Mouse (Mus musculus) brain, embryonic 14.5 days (tissue): Measurements from ENCODE around the gene Jup. TPM values are rescaled to one million over a fixed set of nuclear protein-coding genes. Genes with fewer than 3 reads are reported as not detected.
A peak's percentile ranks its signal among the peaks of the same experiment; 100 is the strongest.
"Not testable (repeated sequence)": the region's sequence is repeated elsewhere in the genome, so short reads cannot be mapped to it uniquely, and the experiment has no call there.

Experiments
- DNase-seq: peaks from one replicate; pipeline ENCODE4 v3.0.0-alpha.2; 2011; ENCODE audit warnings: low read depth
- CTCF ChIP-seq: fragments of 200-500 bp; IDR thresholded peaks from 2 replicates; pipeline ENCODE4 v1.5.1; 2012; ENCODE audit warnings: inconsistent platforms, mild to moderate bottlenecking, moderate library complexity, borderline replicate concordance; ENCODE audit not compliant: insufficient read depth, insufficient read length; ENCODE audit errors: extremely low read depth
- POLR2A ChIP-seq: fragments of 200-500 bp; IDR thresholded peaks from 2 replicates; pipeline ENCODE4 v1.6.1; 2012; ENCODE audit warnings: mild to moderate bottlenecking, inconsistent platforms, borderline replicate concordance; ENCODE audit not compliant: poor library complexity, insufficient read depth, insufficient read length, severe bottlenecking; ENCODE audit errors: extremely low read depth
- polyA plus RNA-seq: library from polyadenylated mRNA; depleted of rRNA; stranded (reverse); fragments of >200 nt; gene quantifications from 2 replicates; pipeline ENCODE4 v1.2.3, GENCODE M21; 2012

Jup gene
- polyA plus RNA-seq, 1 experiment, result 94.2 TPM

DNA sequence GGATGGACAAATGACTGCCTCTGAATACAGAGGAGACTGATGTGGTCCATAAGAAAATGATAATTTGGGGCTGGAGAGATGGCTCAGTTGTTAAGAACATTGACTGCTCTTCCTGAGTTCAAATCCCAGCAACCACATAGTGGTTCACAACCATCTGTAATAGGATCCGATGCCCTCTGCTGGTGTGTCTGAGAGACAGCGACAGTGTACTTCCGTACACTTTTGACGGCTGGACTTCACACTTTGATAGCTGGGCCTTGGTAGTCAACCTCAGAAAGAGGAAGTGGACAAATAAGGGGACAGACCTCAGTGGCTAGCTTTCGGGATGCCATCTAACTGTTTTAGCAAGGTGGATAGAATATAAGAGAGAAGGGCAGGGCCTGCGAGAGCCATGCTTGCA lies 37.4 kb downstream of the Jup start:
- no peak for DNase-seq
- TF ChIP-seq CTCF (no peak), POLR2A (no peak)

DNA sequence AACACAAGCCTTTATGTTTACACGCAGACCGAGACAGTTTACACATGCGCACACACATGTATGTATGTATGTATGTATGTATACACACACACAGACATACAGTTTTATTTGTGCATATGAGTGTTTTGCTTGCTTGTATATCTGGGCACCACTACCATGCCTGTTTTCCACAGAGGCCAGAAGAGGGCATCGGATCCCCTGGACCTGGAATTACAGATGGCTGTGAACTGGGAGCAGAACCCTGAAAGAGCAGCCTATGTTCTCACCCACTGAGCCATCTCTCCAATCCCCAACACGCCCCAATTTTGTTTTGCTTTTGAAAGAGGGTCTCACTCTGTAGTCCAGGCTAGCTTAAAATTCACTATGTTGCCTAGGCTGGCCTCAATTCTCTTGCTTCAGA lies 40.2 kb downstream of the Jup start:
- no peak for DNase-seq
- no peak for TF ChIP-seq POLR2A
- TF ChIP-seq CTCF, result peak; percentile 7; the same call in 1 of the 2 replicates

DNA sequence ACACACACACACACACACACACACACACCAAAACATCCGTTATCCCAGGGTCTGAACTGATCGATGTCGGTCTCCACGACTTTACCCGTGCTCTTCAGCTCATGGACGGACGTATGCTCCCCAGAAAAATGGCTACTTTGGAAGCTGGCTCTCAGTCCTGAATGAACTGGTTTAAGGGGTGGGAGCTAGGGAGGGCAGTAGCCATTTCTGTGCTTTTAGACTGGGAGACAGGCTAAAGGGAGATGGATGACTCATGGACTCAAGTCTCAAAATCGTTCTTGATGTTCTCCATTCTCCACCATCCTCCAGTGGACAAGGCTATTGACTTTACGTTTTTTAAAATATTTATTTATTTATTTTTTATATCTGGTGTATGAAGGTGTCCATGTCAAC lies 40.7 kb downstream of the Jup start:
- DNase-seq, result peak; percentile 55
- no peak for TF ChIP-seq POLR2A
- no peak for TF ChIP-seq CTCF

DNA sequence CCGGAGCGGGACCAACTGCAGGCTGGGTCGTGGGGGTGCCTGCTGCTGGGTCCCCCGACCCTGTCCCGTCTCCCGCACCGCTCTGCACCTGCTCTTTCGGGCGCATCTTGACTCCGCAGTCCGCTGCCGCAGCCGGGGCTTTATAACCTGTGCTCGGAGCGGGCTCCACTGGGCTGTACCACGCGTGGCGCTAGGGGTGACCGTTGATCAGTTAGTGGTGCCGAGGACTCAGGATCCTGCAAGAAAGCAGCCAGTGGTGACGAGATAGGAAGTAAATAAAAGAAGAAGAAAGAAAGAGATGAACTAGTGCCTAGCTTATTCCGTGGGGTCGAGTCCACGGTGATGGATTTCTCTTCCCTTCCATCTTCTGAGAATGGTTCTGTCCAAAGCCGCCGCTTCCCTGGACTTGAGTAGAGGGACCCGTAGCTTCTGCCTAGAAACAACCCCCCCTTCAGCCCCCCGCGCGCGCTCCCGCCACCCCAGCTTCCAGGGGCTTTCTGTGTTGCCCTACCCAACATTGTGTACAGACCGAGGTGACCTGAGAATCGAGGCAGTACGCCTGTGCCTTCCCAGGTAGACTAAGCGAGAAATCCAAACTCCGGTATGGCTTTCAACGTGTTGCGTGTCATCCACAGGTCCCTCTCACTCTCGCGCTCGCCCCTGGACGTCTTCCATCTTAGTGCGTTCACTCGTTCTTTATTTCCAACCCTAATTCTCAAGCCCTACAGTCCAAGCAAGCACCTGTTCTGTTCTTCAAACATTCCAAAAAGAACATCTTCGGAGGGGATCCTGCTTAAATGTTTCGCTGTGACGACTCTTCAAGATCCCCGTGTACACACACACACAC lies 41.4 kb downstream of the Jup start, which contains the start of gene Hap1:
Hap1 (minus strand) TSS at position 157 of the 847 bp plus-strand sequence.
- no peak for TF ChIP-seq POLR2A
- TF ChIP-seq CTCF, result no peak
- DNase-seq, result peak; percentile 92

DNA sequence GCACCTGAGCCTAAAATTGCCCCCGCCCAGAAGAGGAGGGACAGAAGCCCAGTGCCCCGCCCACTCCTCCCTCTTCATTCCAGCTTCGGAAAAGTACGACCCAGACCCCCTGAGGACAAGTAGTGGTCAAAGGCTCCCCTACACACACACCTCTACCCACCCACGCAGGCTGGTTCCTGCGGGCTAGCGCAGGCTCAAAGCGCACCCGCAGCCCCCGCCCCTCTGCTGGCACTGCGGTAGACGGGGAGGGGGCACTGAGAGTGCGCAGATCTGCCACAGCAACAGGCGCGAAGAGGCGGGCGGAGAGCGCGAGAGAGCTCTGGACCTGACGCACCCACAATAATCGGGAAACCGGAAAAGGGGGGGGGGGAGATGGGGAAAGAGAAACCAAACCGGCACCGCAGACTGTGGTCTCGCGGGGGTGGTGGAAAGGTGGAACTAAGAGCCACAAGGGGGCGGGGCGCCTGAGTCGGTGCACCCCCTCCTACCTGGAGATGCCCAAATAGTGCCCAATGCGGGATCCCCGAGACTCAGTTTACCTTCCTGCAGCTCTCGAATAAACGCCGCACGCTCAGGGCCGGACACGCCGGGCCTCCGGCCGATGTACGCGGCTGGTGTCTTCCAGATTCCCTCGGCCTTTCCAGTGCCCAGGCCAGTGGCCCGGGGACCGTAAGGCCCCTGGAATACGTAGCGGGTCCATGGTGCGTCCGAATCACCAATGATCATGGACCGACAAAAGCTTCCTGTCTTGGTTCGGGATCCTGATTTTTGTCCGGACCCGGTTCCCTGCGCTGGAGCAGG lies 42.2 kb downstream of the Jup start:
- peak; percentile 73 for DNase-seq
- TF ChIP-seq POLR2A (no peak), CTCF (no peak)

DNA sequence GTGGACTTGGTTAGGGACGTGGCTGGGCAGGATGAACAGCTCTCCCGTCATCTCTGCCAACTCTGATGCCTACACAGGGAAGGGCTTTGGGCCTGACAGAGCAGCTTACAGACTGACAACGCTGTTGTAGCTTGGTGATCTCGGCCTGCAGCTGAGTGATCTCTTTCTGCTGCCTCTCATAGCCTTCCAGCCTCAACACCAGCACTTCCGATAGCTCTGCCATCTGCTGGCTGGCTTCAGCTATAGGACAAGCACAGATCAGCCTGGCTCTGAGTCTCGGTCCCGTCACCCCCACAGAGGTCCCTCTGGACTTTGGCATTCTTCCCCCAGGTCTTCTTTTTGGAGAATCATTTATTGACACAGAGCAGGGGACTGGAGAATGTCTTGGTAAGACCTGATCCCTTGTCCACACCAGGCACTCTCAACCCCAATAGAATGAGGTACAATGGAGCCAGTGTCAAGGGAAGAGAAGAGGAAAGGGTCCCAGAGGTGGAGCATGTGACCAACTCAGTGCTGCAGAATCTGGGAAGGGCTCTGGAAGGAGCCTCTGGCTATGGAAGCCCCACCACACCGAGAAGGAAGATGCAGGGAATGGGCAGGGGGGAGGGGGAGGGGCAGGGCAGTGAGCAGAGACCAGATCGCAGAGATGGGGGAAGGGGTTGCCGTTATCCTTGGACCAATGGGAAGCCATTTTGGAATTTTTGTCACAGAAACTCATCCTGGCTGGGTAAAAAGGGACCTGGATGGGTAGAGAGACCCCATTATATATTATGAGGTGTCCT lies 45.3 kb downstream of the Jup start:
- DNase-seq, result peak; percentile 78
- no peak for TF ChIP-seq POLR2A
- TF ChIP-seq CTCF, result peak; percentile 64

DNA sequence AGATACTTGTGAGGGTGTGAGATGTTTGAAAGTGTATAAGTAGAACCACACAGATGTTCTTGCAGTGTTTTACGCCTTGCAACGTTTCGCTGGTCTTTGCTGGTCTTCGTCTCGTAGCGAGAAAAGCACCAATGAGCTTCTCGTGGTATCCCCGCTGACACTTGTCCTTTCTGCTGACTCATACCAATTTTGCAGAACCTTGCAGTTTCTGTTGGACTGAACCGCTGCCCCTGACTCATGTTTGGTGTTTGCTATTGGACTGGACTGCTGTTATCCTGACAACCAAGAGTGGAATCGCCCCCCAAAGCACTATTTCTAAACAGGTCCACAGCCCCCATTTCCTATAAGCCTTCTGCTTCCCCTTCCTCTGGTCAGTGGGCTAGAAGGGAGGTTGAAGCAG lies 53.3 kb downstream of the Jup start:
- TF ChIP-seq POLR2A, result no peak
- no peak for TF ChIP-seq CTCF
- DNase-seq, result no peak

DNA sequence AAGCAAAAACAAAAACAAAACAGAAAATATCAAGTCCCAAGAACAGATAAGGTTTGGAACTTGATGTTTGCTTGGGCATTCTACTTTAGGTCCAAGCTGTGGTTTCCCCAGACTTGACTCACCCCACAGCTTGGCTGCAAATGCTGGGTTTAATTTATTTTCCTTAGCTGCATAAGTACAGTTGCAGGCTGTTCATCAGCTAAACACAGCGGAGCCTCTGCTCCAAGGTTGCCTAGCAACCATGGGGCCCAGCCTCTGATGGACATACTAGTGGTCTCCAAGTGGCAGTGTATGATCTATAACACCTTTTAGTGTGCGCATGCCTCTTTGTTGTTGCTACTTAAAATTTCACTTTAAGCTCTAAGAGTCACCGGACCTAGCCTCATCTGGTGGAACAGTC lies 61.8 kb downstream of the Jup start:
- DNase-seq, result peak; percentile 89
- TF ChIP-seq CTCF (no peak), POLR2A (no peak)

DNA sequence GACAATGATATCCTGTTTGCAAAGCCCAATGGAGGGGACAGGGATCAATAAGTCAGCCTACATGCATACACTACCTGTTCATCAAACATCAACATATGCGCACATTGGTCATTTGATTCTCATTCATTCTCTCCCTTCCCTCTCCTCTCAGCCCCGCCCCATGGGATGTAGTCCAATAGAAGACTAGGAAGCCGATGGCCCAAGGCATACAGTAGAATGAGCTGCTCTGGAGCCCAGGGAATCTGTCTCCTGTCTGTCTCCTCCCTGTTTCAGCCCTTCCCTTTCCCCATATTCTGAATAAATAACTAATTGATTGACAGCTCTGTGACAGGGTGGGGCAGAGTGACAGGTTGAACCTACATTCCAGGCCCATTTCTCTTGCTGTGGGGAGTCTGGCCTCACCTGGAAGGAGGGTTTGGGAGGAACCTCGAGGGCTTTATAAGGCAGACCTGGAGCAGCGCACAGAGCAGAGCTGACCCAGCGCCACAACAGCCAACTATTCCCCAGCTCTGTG lies 63.6 kb downstream of the Jup start, which contains the start of gene Gast:
Gast (plus strand) TSS at position 464 of the 514 bp plus-strand sequence.
- TF ChIP-seq POLR2A, result no peak
- no peak for TF ChIP-seq CTCF
- DNase-seq, result no peak

DNA sequence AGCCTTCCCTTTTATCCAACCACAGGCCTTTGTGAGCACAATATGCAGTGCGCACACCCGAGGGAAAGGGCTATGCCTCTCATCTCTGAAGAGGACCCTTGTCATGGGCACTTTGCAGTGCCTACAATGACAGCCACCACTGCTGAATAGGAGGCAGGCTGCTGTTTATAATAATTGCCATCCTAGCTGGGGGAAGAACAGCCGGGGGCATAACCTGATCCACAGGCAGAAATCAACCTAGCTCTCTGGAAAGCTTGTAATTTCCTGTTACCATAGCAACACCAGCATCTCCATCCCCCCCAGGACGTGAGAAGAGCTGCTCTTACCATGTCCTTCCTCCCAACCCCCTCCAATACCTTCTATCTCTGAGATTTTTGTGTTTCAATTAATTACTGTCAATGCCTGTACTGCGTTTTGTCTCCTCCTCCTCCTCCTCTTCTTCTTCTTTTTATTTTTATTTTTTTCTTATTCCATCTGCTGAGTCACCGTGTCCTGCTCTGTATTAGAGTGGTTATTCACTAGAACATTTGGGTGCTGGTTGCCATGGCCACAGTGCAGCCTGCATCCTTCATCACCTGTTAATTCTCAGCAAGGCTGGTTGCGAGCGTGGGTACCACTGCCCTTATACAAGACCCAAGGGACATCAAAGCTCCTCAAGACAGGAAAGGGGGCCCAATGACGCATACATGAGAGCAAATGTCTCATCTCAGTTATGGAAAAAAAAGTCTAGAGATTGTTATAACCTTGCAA lies 64.6 kb downstream of the Jup start:
- peak; percentile 95 for DNase-seq
- TF ChIP-seq POLR2A, result no peak
- no peak for TF ChIP-seq CTCF

DNA sequence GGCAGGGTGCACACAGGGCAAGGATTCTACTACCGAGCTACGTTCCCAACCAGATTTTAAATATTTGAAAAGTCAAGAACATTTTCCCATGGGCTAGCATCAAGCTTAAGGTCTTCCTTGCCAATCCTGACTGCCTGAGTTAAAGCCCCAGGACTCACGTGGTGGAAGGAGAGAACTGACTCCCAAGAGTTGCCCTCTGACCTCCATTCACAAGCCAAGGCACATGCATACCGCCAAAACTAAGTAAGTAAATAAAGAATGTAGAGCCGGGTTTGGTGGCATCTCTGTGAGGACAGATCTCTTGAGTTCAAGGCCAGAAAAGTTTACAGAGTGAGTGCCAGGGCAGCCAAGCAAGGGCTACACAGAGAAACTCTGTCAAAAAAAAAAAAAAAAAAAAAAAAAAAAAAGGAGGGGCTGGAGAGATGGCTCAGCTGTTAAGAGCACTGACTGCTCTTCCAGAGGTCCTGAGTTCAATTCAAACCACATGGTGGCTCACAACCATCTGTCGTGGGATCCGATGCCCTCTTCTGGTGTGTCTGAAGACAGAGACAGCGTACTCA lies 66.7 kb downstream of the Jup start:
- not testable (repeated sequence) for DNase-seq
